Mouse (Mus musculus) ovary, adult 18-20 months (tissue): ENCODE measurements at regions not wholly inside any gene's neighbourhood (a gene's known extent, or its start where the extent isn't known, plus 50 kb on each side); places are given as distances from the start of the nearest gene placed in this dataset.
"Not testable (repeated sequence)": the region's sequence is repeated elsewhere in the genome, so short reads cannot be mapped to it uniquely, and the experiment has no call there.

Experiments used
- DNase-seq: peaks from one replicate; pipeline ENCODE4 v3.0.0; 2022; ENCODE audit warnings: low spot score, mixed read lengths

GRCm38 (mm10) chr2:135525779-135526178, 133.0 kb upstream of the Plcb4 start:
- no peak for DNase-seq

- no peak for DNase-seq
Measured at GRCm38 (mm10) chr2:135529619-135530018, 129.2 kb upstream of the Plcb4 start.

- DNase-seq = no peak
Measured at GRCm38 (mm10) chr2:135536303-135536871, 122.4 kb upstream of the Plcb4 start.

GRCm38 (mm10) chr2:135538022-135538421, 120.8 kb upstream of the Plcb4 start:
- DNase-seq = no peak

GRCm38 (mm10) chr2:135541058-135541457, 117.8 kb upstream of the Plcb4 start:
- DNase-seq = no peak

GRCm38 (mm10) chr2:135541930-135542329, 116.9 kb upstream of the Plcb4 start:
- no peak for DNase-seq

GRCm38 (mm10) chr2:135544882-135545281, 113.9 kb upstream of the Plcb4 start:
- no peak for DNase-seq

GRCm38 (mm10) chr2:135547966-135548365, 110.8 kb upstream of the Plcb4 start:
- no peak for DNase-seq

- no peak for DNase-seq
Measured at GRCm38 (mm10) chr2:135553031-135553430, 105.8 kb upstream of the Plcb4 start.

GRCm38 (mm10) chr2:135558026-135558425, 100.8 kb upstream of the Plcb4 start:
- DNase-seq = not testable (repeated sequence)

- DNase-seq = peak; percentile 65
Measured at GRCm38 (mm10) chr2:135559328-135559727, 99.5 kb upstream of the Plcb4 start.

GRCm38 (mm10) chr2:135559933-135560710, 98.7 kb upstream of the Plcb4 start:
- DNase-seq = no peak

GRCm38 (mm10) chr2:135560856-135561255, 98.0 kb upstream of the Plcb4 start:
- no peak for DNase-seq

- no peak for DNase-seq
Measured at GRCm38 (mm10) chr2:135561716-135562115, 97.1 kb upstream of the Plcb4 start.

GRCm38 (mm10) chr2:135562140-135562890, 96.5 kb upstream of the Plcb4 start:
- DNase-seq = peak; percentile 79

- peak; percentile 13 for DNase-seq
Measured at GRCm38 (mm10) chr2:135564231-135564630, 94.6 kb upstream of the Plcb4 start.

- DNase-seq = no peak
Measured at GRCm38 (mm10) chr2:135568350-135568749, 90.5 kb upstream of the Plcb4 start.

GRCm38 (mm10) chr2:135571599-135571998, 87.2 kb upstream of the Plcb4 start:
- DNase-seq = no peak

GRCm38 (mm10) chr2:135577228-135577627, 81.6 kb upstream of the Plcb4 start:
- DNase-seq = no peak

- peak; percentile 45 for DNase-seq
Measured at GRCm38 (mm10) chr2:135578135-135578534, 80.7 kb upstream of the Plcb4 start.

GRCm38 (mm10) chr2:135579514-135579913, 79.3 kb upstream of the Plcb4 start:
- no peak for DNase-seq

GRCm38 (mm10) chr2:135580051-135580450, 78.8 kb upstream of the Plcb4 start:
- DNase-seq = no peak

- DNase-seq = no peak
Measured at GRCm38 (mm10) chr2:135582341-135582740, 76.5 kb upstream of the Plcb4 start.
